In genomic region chr9:48711296-48711781, GRCm38 (mm10) we compare ENCODE assay signal across 12 mouse cellular contexts.
DNase-seq lines count a peak whose midpoint lies in the region; ATAC-seq and TF ChIP-seq lines count a peak whose summit lies in the region.
"Had no signal": no experiment of that assay in that cellular context is flagged by ENCODE, and none has a peak within 500 bp of the region (broad histone marks: within the 10 kb centered on the region; RNA-seq: fewer than 3 reads in every experiment).

No protein-coding gene starts in this region.

- no peaks in the 10 kb centered on the region for H3K27me3 ChIP-seq in heart, adult 2 months (ENCODE audit: control insufficient read depth, insufficient read depth, low read length)
- no peaks in the 10 kb centered on the region for H3K27me3 ChIP-seq in midbrain, embryonic 11.5 days (ENCODE audit: control insufficient read depth, insufficient read depth, low read length)
- no peaks in the 10 kb centered on the region for H3K27me3 ChIP-seq in midbrain, embryonic 16.5 days (ENCODE audit: control insufficient read depth, insufficient read depth, low read depth, low read length)

- H3K9ac ChIP-seq in heart, adult 2 months (ENCODE audit: low read depth, low read length), result peak overlapping the region; percentile 8; the same call in 1 of the 2 replicates
- H3K9ac ChIP-seq in midbrain, embryonic 11.5 days (ENCODE audit: low read length), result no peak overlapping the region
- no peak overlapping the region for H3K9ac ChIP-seq in midbrain, embryonic 16.5 days (ENCODE audit: low read depth, low read length)

- H3K4me3 ChIP-seq in heart, adult 2 months, result no peak overlapping the region; the same call in 1 of the 2 replicates
- H3K4me3 ChIP-seq in midbrain, embryonic 11.5 days (ENCODE audit: low read depth, low read length), result no peak overlapping the region
- H3K4me3 ChIP-seq in midbrain, embryonic 16.5 days (ENCODE audit: low read depth, low read length), result no peak overlapping the region

- peaks cover 19% of the 10 kb centered on the region for H3K4me1 ChIP-seq in heart, adult 2 months (ENCODE audit: control insufficient read depth, insufficient read depth, low read length)
- peaks cover 12% of the 10 kb centered on the region for H3K4me1 ChIP-seq in midbrain, embryonic 11.5 days (ENCODE audit: control insufficient read depth, insufficient read depth, low read length)
- H3K4me1 ChIP-seq in midbrain, embryonic 16.5 days (ENCODE audit: control insufficient read depth, insufficient read depth, low read length), result peaks cover 14% of the 10 kb centered on the region

- DNase-seq in heart, adult 2 months, result no peak
- DNase-seq in heart, postnatal 14 days, result no peak
- DNase-seq in midbrain, embryonic 11.5 days (ENCODE audit: low spot score, missing footprints), result no peak
- peak; percentile 64 for DNase-seq in lung, postnatal 10 days
- peak; percentile 39 for DNase-seq in thymus, postnatal 4 days
- DNase-seq in adrenal gland, adult 8-10 months, result no peak
- no peak for DNase-seq in spleen, postnatal 36 days (ENCODE audit: low spot score in 2 of 2)
- DNase-seq: layer of hippocampus, adult 9-11 months; right cerebral cortex, postnatal 14 days had no signal

- TF ChIP-seq CTCF in heart, adult 2 months (IDR thresholded peaks at IDR 0.05), result no peak

- H3K27ac ChIP-seq in heart, adult 2 months, result peak overlapping the region; percentile 91
- peak overlapping the region; percentile 30 for H3K27ac ChIP-seq in midbrain, embryonic 11.5 days (ENCODE audit: low read depth, low read length)
- H3K27ac ChIP-seq in midbrain, embryonic 16.5 days (ENCODE audit: low read length), result no peak overlapping the region

- intact Hi-C loops in heart, adult 2 months (cut with DNase I), result no loop called here
- intact Hi-C loops in heart, postnatal 14 days (cut with DNase I), result no loop called here

- H3K4me2 ChIP-seq in midbrain, embryonic 11.5 days, result no peak overlapping the region
- H3K4me2 ChIP-seq in midbrain, embryonic 16.5 days (ENCODE audit: low read length), result no peak overlapping the region

- WGBS in heart, adult 2 months, result 54% methylated on average over 9 of the region's 9 CpGs
- WGBS in midbrain, embryonic 11.5 days, result 54% methylated on average over 9 of the region's 9 CpGs
- 30% methylated on average over 9 of the region's 9 CpGs for WGBS in midbrain, embryonic 16.5 days

- no peak for TF ChIP-seq POLR2A in heart, adult 2 months (IDR thresholded peaks at IDR 0.05; ENCODE audit: insufficient read depth, low read depth, low read length)

- H3K9me3 ChIP-seq in midbrain, embryonic 11.5 days (ENCODE audit: control insufficient read depth, low read length), result no peaks in the 10 kb centered on the region
- no peaks in the 10 kb centered on the region for H3K9me3 ChIP-seq in midbrain, embryonic 16.5 days (replicated peaks; ENCODE audit: control insufficient read depth, low read length, poor library complexity, severe bottlenecking)

- no peak for ATAC-seq in midbrain, embryonic 11.5 days (ENCODE audit: low FRiP score)
- no peak for ATAC-seq in midbrain, embryonic 16.5 days
- ATAC-seq: activated CD4-positive, CD25-positive, alpha-beta regulatory T cell, adult 4 months; CD4-positive, CD25-positive, alpha-beta regulatory T cell, adult 4 months had no signal

- peaks cover 19% of the 10 kb centered on the region for H3K36me3 ChIP-seq in heart, adult 2 months (ENCODE audit: control insufficient read depth, insufficient read depth, low read length)
- no peaks in the 10 kb centered on the region for H3K36me3 ChIP-seq in midbrain, embryonic 11.5 days (ENCODE audit: control insufficient read depth, insufficient read depth, low read length)
- no peaks in the 10 kb centered on the region for H3K36me3 ChIP-seq in midbrain, embryonic 16.5 days (ENCODE audit: control insufficient read depth, insufficient read depth, low read length)

- no peak; the same call in 1 of the 2 replicates for TF ChIP-seq EP300 in heart, adult 2 months (IDR thresholded peaks at IDR 0.05; ENCODE audit: insufficient read depth, low read depth, low read length)

- no peaks in the 10 kb centered on the region for H3K79me2 ChIP-seq in heart, adult 2 months (replicated peaks; ENCODE audit: control insufficient read depth, insufficient read depth, low read length)

Comparison
In these comparisons a context has a peak if more than half of its experiments do, and no peak if none do; other contexts are left out.
1. DNase-seq: peak in lung, postnatal 10 days (single experiment) and thymus, postnatal 4 days (single experiment); none in heart, adult 2 months (0 of 2), heart, postnatal 14 days (0 of 2), midbrain, embryonic 11.5 days (single experiment), adrenal gland, adult 8-10 months (single experiment) and spleen, postnatal 36 days (0 of 2).